Mouse (Mus musculus): ENCODE measurements at regions not wholly inside any gene's neighbourhood (a gene's known extent, or its start where the extent isn't known, plus 50 kb on each side); places are given as distances from the start of the nearest gene placed in this dataset.

- no peak for DNase-seq (ENCODE audit: low read depth, low spot score)
These were observed 60.4 kb downstream of the Pou3f3 start for GRCm38 (mm10) chr1:42755958-42756357.

DNA sequence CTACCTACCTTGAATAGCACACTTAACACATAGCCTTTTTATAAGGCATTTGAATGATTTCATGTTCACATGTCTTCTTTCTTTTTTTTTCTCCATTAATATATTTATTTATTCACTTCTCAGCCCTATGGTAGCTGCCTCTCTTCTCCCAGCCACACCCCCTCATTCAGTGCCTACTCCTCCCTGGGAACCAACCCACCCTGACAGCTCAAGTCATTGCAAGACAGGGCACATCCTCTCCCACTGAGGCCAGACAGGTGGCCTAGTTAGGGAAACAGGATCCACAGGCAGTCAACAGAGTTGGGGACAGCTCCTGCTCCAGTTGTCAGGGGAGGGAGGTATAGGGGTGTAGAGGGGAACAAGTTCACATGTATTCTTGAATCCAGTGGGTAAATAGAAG lies 60.9 kb downstream of the Pou3f3 start:
- no peak for DNase-seq (ENCODE audit: low read depth, low spot score)

DNA sequence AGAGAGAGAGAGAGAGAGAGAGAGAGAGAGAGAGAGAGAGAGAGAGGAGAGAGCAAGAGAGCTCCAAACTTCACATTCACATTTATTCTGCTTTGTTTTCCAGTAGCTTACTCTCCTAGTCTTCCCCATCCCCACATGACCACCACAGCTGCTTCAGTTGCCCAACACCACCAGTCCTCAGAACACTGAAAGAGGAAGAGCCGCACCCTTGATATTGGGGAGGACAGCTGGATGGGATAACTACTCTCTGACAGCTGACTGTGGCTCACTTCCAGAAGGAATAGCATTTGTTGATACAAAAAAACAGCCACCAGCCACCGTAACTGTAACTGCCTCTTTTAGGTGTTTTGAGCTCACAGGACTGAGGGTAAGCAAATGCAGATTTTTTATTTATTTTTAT lies 67.9 kb downstream of the Pou3f3 start:
- no peak for DNase-seq (ENCODE audit: low read depth, low spot score)

- DNase-seq (ENCODE audit: low read depth, low spot score): no peak
These were observed 68.5 kb downstream of the Pou3f3 start for GRCm38 (mm10) chr1:42764048-42764447.

DNA sequence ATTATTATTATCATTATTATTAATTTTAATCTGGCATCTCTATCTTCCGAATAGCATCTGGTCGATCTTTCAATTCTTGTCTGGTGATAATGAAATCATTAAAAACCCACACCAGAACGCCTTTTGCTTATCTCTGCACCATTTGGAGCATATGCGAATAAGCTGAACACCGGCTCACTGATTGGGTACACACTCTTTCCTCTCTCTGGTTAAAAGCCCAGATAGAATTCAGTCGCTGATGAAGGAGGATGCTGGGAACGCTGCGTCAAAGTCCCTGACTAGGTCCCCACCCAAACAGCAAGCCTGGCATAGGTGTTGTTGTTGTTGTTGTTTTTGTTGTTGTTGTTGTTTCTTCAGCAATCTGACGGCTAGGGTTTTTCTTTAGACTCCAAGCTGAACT lies 74.5 kb downstream of the Pou3f3 start:
- DNase-seq (ENCODE audit: low read depth, low spot score): no peak

GRCm38 (mm10) chr1:42772000-42772399 lies 76.4 kb downstream of the Pou3f3 start:
- DNase-seq (ENCODE audit: low read depth, low spot score): peak; percentile 16

DNA sequence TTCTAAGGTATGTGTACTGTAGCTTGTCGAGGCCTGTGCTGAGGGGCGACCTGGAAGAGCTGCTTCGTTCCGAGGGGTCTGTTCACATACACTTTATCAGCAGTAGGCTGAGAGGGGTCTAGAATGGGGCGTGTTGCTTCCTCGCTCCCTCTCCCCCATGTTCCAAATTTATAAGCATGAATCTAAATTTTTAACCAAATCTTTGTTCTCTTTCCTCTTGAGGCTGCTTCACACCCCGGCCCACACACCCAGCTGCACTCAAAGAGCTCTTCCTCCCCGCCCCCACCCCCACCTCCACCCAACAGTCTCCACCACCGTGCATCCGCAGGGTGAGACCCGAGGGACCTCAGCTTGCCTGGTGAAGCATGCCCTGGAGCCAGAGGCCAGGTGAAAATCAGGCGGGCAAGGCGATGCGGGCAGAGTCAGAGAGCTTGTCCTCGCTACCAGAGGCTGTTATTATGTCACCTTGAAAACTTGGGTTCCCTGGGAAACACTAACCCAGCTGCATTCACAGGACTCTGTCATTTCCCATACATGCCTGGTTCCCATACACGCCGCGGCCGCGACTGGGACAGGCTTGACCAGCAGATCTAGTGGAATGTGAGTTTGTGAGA lies 77.1 kb upstream of the Mrps9 start:
- no peak for DNase-seq (ENCODE audit: low read depth, low spot score)

DNA sequence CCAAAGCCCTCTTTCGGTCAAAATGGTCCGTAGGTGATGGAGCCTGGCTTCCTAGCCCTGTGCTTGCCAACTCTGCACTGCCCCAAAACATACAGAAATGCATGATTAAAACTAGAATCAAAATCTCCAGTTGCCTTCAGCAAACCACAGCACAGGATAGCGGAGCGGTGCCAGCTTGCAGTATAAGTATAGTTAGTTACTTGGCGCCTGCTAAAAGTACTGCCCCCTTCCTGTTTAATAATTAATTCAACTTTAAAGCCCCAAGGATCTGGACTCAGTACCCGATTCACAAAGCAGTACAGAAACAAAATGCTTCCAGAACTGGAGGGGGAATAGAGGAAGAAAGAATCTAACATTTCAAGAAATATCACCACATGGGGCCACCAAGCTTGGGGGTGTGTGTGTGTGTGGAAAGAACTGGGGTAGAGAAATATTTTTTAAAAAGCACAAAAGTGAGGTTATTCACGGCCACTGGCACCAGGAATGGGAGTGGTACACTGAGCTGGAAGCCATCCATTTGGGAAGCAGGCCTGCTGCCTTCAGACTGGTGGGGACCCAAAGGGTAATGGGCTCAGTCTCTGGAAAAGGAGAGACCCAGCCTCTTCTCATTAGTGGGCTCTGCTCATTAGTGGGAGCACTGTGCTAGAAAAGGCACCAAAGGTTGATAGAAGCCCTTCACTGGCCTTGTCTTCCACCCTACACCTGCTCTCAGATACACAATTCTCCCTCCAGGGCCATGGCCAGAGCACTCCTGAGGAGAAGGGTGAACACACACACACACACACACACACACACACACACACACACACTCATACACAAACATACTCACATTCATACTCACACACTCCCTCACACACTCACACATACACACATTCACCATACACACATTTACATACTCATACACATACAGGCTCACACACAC lies 75.8 kb upstream of the Mrps9 start:
- DNase-seq (ENCODE audit: low read depth, low spot score): no peak

DNA sequence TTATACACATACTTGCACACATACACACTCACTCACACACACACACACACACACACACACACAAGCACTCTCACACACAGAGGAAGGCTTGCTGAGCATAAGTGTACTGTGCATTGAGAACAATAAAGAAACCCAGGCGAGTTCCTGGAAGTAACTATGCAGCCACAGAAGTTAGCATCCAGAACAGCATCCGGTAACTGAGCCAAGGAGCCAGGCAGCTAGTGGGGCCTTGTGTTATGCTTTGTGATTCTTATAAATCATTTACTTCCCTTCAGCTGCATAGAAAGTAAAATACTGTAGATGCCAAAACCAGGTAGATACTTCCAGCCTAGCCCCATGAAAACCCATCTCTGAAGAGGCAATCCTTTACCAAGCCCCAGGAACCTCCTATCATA lies 75.1 kb upstream of the Mrps9 start:
- no peak for DNase-seq (ENCODE audit: low read depth, low spot score)

GRCm38 (mm10) chr1:42777416-42777815 lies 73.6 kb upstream of the Mrps9 start:
- no peak for DNase-seq (ENCODE audit: low read depth, low spot score)

DNA sequence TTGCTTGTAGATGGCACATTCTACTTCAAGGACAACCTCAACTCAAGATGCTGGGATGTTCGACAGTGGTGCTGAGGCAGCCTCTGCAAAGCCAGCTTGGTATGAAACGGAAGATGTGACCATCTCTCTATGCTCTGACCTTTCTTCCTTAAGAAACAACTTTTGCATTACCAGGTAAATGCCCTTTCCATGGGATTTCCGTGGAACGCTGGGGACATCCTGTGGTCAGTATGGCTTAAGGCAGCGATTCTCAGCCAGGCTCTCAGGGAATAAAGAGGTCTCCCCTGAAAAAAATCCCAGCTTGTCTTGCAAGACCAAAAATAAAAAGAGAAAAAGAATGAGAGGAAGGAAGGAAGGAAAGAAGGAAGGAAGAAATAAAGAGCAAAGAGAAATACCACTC lies 71.3 kb upstream of the Mrps9 start:
- peak; percentile 30 for DNase-seq (ENCODE audit: low read depth, low spot score)

DNA sequence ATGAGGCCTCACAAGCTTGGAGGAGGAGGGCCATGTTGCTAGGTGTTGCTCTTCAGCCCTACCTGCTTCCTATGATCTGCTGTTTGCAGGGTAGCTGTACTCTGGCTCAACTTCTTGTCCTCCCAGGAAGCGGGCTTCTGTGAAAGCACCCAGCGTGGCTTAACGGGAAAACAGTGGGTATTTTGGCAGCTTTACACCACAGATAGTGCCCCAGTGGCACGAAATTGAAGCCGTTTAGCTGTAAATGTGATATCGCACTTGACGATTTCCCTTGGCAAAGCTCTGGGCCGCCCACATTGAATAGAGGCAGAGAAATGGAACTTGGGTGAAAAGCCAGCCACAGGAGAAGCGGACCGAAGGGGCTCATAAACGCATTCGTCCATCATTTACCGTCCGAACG lies 70.8 kb upstream of the Mrps9 start:
- DNase-seq (ENCODE audit: low read depth, low spot score): no peak

DNA sequence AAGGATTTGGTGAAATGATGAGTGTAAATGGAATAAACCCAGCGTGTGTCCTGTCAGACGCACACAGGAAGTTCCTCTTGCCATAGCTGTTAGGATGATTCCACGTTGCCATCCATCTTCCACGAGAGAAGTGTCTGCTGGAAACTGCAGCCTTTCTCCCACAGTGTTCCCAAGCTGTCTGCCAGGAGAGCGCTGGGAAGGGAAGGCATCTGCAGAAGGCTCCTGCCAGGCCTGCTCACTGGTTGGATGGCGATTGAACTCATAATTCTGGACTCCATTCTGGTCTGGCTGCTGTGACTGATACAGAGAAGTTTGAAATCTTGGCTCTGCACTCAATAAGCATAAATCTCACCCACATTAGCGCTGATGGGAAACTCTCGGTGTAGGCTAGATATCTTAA lies 69.5 kb upstream of the Mrps9 start:
- no peak for DNase-seq (ENCODE audit: low read depth, low spot score)

GRCm38 (mm10) chr1:42783072-42783672 lies 67.9 kb upstream of the Mrps9 start:
- DNase-seq (ENCODE audit: low read depth, low spot score): no peak

GRCm38 (mm10) chr1:42787240-42787639 lies 63.8 kb upstream of the Mrps9 start:
- no peak for DNase-seq (ENCODE audit: low read depth, low spot score)

DNA sequence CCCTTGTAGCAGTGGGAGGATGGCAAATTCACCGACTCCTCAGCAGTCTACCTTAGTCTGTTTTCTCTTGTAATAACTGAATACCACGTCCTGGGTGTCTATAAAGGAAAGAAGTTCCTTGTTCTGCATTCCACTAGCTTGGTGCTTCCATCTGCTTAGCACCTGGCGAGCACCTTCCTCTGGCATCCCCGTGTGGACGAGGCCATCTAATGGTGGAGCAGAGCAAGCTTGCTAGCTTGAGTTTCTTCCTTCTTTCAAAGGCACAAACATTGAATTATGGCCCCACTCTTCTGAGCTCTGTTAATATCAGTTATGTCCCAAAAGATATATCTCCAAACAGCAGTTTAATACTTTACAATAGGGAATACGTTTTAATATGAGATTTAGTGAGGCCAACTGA lies 62.6 kb upstream of the Mrps9 start:
- DNase-seq (ENCODE audit: low read depth, low spot score): no peak

Data from embryo, embryonic 11.5 days (tissue).